8 mouse cellular contexts compared by ENCODE assay signal in genomic region chr8:47713761-47714745, GRCm38 (mm10). TPM values are rescaled to one million over a fixed set of nuclear protein-coding genes. Genes with fewer than 3 reads are reported as not detected.
DNase-seq lines count a peak whose midpoint lies in the region; ATAC-seq and TF ChIP-seq lines count a peak whose summit lies in the region.

Gene Cdkn2aip, minus strand, starts transcription at chr8:47713932.

- TF ChIP-seq POLR2A in testis, adult 2 months (IDR thresholded peaks at IDR 0.05; ENCODE audit: control insufficient read depth, low read depth, low read length): peak; percentile 92

- peaks cover 44% of the 10 kb centered on the region for H3K4me1 ChIP-seq in E14TG2a.4 (replicated peaks; ENCODE audit: low read depth, low read length)
- peaks cover 21% of the 10 kb centered on the region for H3K4me1 ChIP-seq in forebrain, embryonic 12.5 days
- no peaks in the 10 kb centered on the region; the same call in 1 of the 2 replicates for H3K4me1 ChIP-seq in heart, postnatal 0 days (ENCODE audit: control insufficient read depth, insufficient read depth)
- H3K4me1 ChIP-seq in liver, embryonic 16.5 days (ENCODE audit: control insufficient read depth, low read depth, low read length): peaks cover 3% of the 10 kb centered on the region; the same call in 1 of the 2 replicates
- H3K4me1 ChIP-seq in neural tube, embryonic 13.5 days (replicated peaks): peaks cover 30% of the 10 kb centered on the region
- peaks cover 11% of the 10 kb centered on the region for H3K4me1 ChIP-seq in testis, adult 2 months (ENCODE audit: control insufficient read depth, insufficient read depth, low read length)

- peak; percentile 87 for DNase-seq in c-Kit-positive CD71-positive TER-119-positive erythroid progenitor cells, embryonic 14.5 days (ENCODE audit: low spot score)
- peak; percentile 95 for DNase-seq in heart, postnatal 0 days (ENCODE audit: low spot score)
- peak; percentile 97 to 98 for DNase-seq in kidney, postnatal 4 days

- H3K9ac ChIP-seq in forebrain, embryonic 12.5 days: peak within 1 kb of the TSS; percentile 95
- peak within 1 kb of the TSS; percentile 74 for H3K9ac ChIP-seq in heart, postnatal 0 days (replicated peaks; ENCODE audit: low read depth, low read length)
- peak within 1 kb of the TSS; percentile 94 for H3K9ac ChIP-seq in liver, embryonic 16.5 days (ENCODE audit: low read depth, low read length)
- H3K9ac ChIP-seq in neural tube, embryonic 13.5 days: peak within 1 kb of the TSS; percentile 91

- TF ChIP-seq CTCF in E14TG2a.4 (conservative IDR thresholded peaks at IDR 0.05; ENCODE audit: low read length): no peak
- TF ChIP-seq CTCF in heart, postnatal 0 days (IDR thresholded peaks at IDR 0.05; ENCODE audit: low read depth): no peak
- TF ChIP-seq CTCF in testis, adult 2 months (IDR thresholded peaks at IDR 0.05; ENCODE audit: control insufficient read depth, insufficient read depth, insufficient replicate concordance, low read depth, low read length): no peak

- peak; percentile 64; the same call in 1 of the 2 replicates for TF ChIP-seq EP300 in heart, postnatal 0 days (IDR thresholded peaks at IDR 0.05; ENCODE audit: low read depth)

- H3K27me3 ChIP-seq in E14TG2a.4 (ENCODE audit: insufficient read depth, low read length): peaks cover 19% of the 10 kb centered on the region
- H3K27me3 ChIP-seq in forebrain, embryonic 12.5 days: no peaks in the 10 kb centered on the region
- no peaks in the 10 kb centered on the region for H3K27me3 ChIP-seq in heart, postnatal 0 days (ENCODE audit: control insufficient read depth, insufficient read depth, low read length)
- no peaks in the 10 kb centered on the region for H3K27me3 ChIP-seq in liver, embryonic 16.5 days (ENCODE audit: control insufficient read depth, insufficient read depth, low read depth, low read length)
- H3K27me3 ChIP-seq in neural tube, embryonic 13.5 days: 0 out of 2 replicates have a peak, but pooled peaks cover 2% of the 10 kb centered on the region
- H3K27me3 ChIP-seq in testis, adult 2 months (ENCODE audit: control insufficient read depth, insufficient read depth, low read length): no peaks in the 10 kb centered on the region

- peak; percentile 94 for ATAC-seq in forebrain, embryonic 12.5 days (ENCODE audit: low FRiP score)
- ATAC-seq in heart, postnatal 0 days (ENCODE audit: insufficient read depth, low read depth): peak; percentile 95
- peak; percentile 95 for ATAC-seq in liver, embryonic 16.5 days (ENCODE audit: low read depth)
- ATAC-seq in neural tube, embryonic 13.5 days (ENCODE audit: low read depth): peak; percentile 94

- no peaks in the 10 kb centered on the region for H3K9me3 ChIP-seq in E14TG2a.4 (ENCODE audit: low read length)
- no peaks in the 10 kb centered on the region for H3K9me3 ChIP-seq in forebrain, embryonic 12.5 days
- no peaks in the 10 kb centered on the region for H3K9me3 ChIP-seq in heart, postnatal 0 days (replicated peaks; ENCODE audit: control insufficient read depth, low read length)
- H3K9me3 ChIP-seq in liver, embryonic 16.5 days (replicated peaks; ENCODE audit: control insufficient read depth, low read length): no peaks in the 10 kb centered on the region
- no peaks in the 10 kb centered on the region for H3K9me3 ChIP-seq in neural tube, embryonic 13.5 days

- H3K4me2 ChIP-seq in forebrain, embryonic 12.5 days: peak within 1 kb of the TSS; percentile 67
- H3K4me2 ChIP-seq in heart, postnatal 0 days (ENCODE audit: low read depth, low read length): peak within 1 kb of the TSS; percentile 77
- peak within 1 kb of the TSS; percentile 82 for H3K4me2 ChIP-seq in liver, embryonic 16.5 days (ENCODE audit: low read depth, low read length)
- H3K4me2 ChIP-seq in neural tube, embryonic 13.5 days: peak within 1 kb of the TSS; percentile 84

- peaks cover 22% of the 10 kb centered on the region for H3K36me3 ChIP-seq in E14TG2a.4 (ENCODE audit: insufficient read depth, low read length)
- H3K36me3 ChIP-seq in forebrain, embryonic 12.5 days (replicated peaks): peaks cover 16% of the 10 kb centered on the region
- H3K36me3 ChIP-seq in heart, postnatal 0 days (replicated peaks; ENCODE audit: control insufficient read depth, insufficient read depth, low read length): peaks cover 17% of the 10 kb centered on the region
- peaks cover 13% of the 10 kb centered on the region for H3K36me3 ChIP-seq in liver, embryonic 16.5 days (ENCODE audit: control insufficient read depth, insufficient read depth)
- H3K36me3 ChIP-seq in neural tube, embryonic 13.5 days: peaks cover 16% of the 10 kb centered on the region
- peaks cover 10% of the 10 kb centered on the region for H3K36me3 ChIP-seq in testis, adult 2 months (ENCODE audit: control insufficient read depth, insufficient read depth, low read length)

- H3K4me3 ChIP-seq in E14TG2a.4 (replicated peaks; ENCODE audit: low read length): peak within 1 kb of the TSS; percentile 98
- peak within 1 kb of the TSS; percentile 94 for H3K4me3 ChIP-seq in forebrain, embryonic 12.5 days (replicated peaks)
- peak within 1 kb of the TSS; percentile 69 for H3K4me3 ChIP-seq in heart, postnatal 0 days (ENCODE audit: low read depth, low read length)
- H3K4me3 ChIP-seq in liver, embryonic 16.5 days (ENCODE audit: low read depth, low read length): peak within 1 kb of the TSS; percentile 98
- H3K4me3 ChIP-seq in neural tube, embryonic 13.5 days: peak within 1 kb of the TSS; percentile 100
- peak within 1 kb of the TSS; percentile 96 for H3K4me3 ChIP-seq in testis, adult 2 months (ENCODE audit: control insufficient read depth, low read depth, low read length)

- peak within 1 kb of the TSS; percentile 96 for H3K27ac ChIP-seq in forebrain, embryonic 12.5 days
- H3K27ac ChIP-seq in heart, postnatal 0 days (ENCODE audit: low read depth): peak within 1 kb of the TSS; percentile 96
- H3K27ac ChIP-seq in liver, embryonic 16.5 days (ENCODE audit: low read length): peak within 1 kb of the TSS; percentile 97
- peak within 1 kb of the TSS; percentile 97 for H3K27ac ChIP-seq in neural tube, embryonic 13.5 days (replicated peaks)
- H3K27ac ChIP-seq in testis, adult 2 months (ENCODE audit: control insufficient read depth, insufficient read depth, low read depth, low read length): peak within 1 kb of the TSS; percentile 98

- WGBS in forebrain, embryonic 12.5 days: under 1% methylated on average over 85 of the region's 114 CpGs
- WGBS in heart, postnatal 0 days: under 1% methylated on average over 88 of the region's 114 CpGs
- WGBS in liver, embryonic 16.5 days (ENCODE audit: insufficient replicate concordance): under 1% methylated on average over 109 of the region's 114 CpGs
- under 1% methylated on average over 88 of the region's 114 CpGs for WGBS in neural tube, embryonic 13.5 days

RNA-seq across cellular contexts. Expression of gene Cdkn2aip, which starts in this region (rescaled TPM):
- polyA plus RNA-seq in forebrain, embryonic 12.5 days (2016; fragmentation: Nextera tagmentation; extraction: Ambion mirVana): 41.3 and 52.8 TPM in 2 replicates
- total RNA-seq in heart, postnatal 0 days (2014; rRNA removed; ENCODE audit: low replicate concordance): 4.0 and 17.6 TPM in 2 replicates
- polyA plus RNA-seq in heart, postnatal 0 days (2015; fragmentation: Nextera tagmentation; extraction: Ambion mirVana): 11.2 and 12.2 TPM in 2 replicates
- 13.1 TPM in 2 replicates for polyA plus RNA-seq in liver, embryonic 16.5 days (2015; fragmentation: Nextera tagmentation; extraction: Ambion mirVana)
- polyA plus RNA-seq in neural tube, embryonic 13.5 days (2015; fragmentation: Nextera tagmentation; extraction: Ambion mirVana): 37.2 and 42.3 TPM in 2 replicates
- 39.7 and 40.1 TPM in 2 replicates for polyA plus RNA-seq in testis, adult 2 months (2012; rRNA removed)

Comparison
In these comparisons a context has a peak if more than half of its experiments do, and no peak if none do; other contexts are left out.
1. Peak in every context shown above with its lines: DNase-seq, ATAC-seq, H3K4me3 ChIP-seq and H3K27ac ChIP-seq.